Mouse (Mus musculus) hindbrain, postnatal 0 days (tissue): ENCODE results near the gene Mta3. TPM values are rescaled to one million over a fixed set of nuclear protein-coding genes. Genes with fewer than 3 reads are reported as not detected.
"Not testable (repeated sequence)": the region's sequence is repeated elsewhere in the genome, so short reads cannot be mapped to it uniquely, and the experiment has no call there.

Source experiments
- ATAC-seq: fragments of 200-750 bp; cut with Nextera tagmentation; 2 replicates; pipeline ENCODE4 v1.8.0; 2017; ENCODE audit warnings: mild to moderate bottlenecking, moderate TSS enrichment, moderate library complexity
- DNase-seq: peaks from one replicate; pipeline ENCODE4 v3.0.0-alpha.2; 2015; ENCODE audit warnings: low spot score
- H3K27ac ChIP-seq: fragments of 300-500 bp; sonication (generic); 2 replicates; pipeline ENCODE4 v1.5.1; 2014; ENCODE audit warnings: mild to moderate bottlenecking
- H3K27me3 ChIP-seq: fragments of 300-500 bp; sonication (generic); 2 replicates; pipeline ENCODE4 v1.6.1; 2014; ENCODE audit warnings: low read length, mixed read lengths; ENCODE audit not compliant: insufficient read depth
- H3K36me3 ChIP-seq: fragments of 300-500 bp; sonication (generic); 2 replicates; pipeline ENCODE4 v1.6.1; 2014; ENCODE audit warnings: low read length, mixed read lengths; ENCODE audit not compliant: insufficient read depth
- H3K4me1 ChIP-seq: fragments of 300-500 bp; sonication (generic); 2 replicates; pipeline ENCODE4 v1.6.1; 2014; ENCODE audit warnings: antibody characterized with exemption, low read length, mixed read lengths; ENCODE audit not compliant: insufficient read depth
- H3K4me2 ChIP-seq: fragments of 300-500 bp; sonication (generic); 2 replicates; pipeline ENCODE4 v1.6.1; 2014; ENCODE audit warnings: low read depth, mild to moderate bottlenecking, low read length, moderate library complexity, mixed read lengths
- H3K4me3 ChIP-seq: fragments of 300-500 bp; sonication (generic); 2 replicates; pipeline ENCODE4 v1.5.1; 2014; ENCODE audit warnings: low read length
- H3K9ac ChIP-seq: fragments of 300-500 bp; sonication (generic); replicated peaks from 2 replicates; pipeline ENCODE4 v1.6.1; 2014; ENCODE audit warnings: mild to moderate bottlenecking, low read length, moderate library complexity, mixed read lengths
- H3K9me3 ChIP-seq: fragments of 300-500 bp; sonication (generic); 2 replicates; pipeline ENCODE4 v1.6.1; 2016; ENCODE audit warnings: low read length, mixed read lengths
- CTCF ChIP-seq: IDR thresholded peaks from 2 replicates; pipeline ENCODE4 v1.5.1; 2016; ENCODE audit warnings: antibody characterized with exemption, control low read depth, low read depth
- WGBS: fragments of 180-500 bp; shearing (Covaris S2); extraction: QIAGEN DNeasy Blood & Tissue Kit; methylation state at CpG from one replicate; pipeline ENCODE4 v1.1.7; 2014; 5-methylcytosine and 5-hydroxymethylcytosine counted together
- polyA plus RNA-seq: library from polyadenylated mRNA; unstranded; fragments of >200 nt; fragmentation: Nextera tagmentation; extraction: Ambion mirVana; gene quantifications from 2 replicates; pipeline ENCODE4 v1.2.1, GENCODE M21; 2015
- total RNA-seq: library from RNA; depleted of rRNA; stranded (reverse); fragments of >200 nt; gene quantifications from 2 replicates; pipeline ENCODE4 v1.2.3, GENCODE M21; 2014

The Mta3 gene
- total and polyA plus RNA-seq, 2 experiments from 2014 or later, result 31.7 to 36.8 TPM

GRCm38 (mm10) chr17:83707846-83708245 lies 1.9 kb downstream of the Mta3 start:
- DNase-seq (no peak), ATAC-seq (no peak)
- H3K9me3 ChIP-seq, result no peaks in the 10 kb centered on the region
- no peaks in the 10 kb centered on the region for H3K27me3 ChIP-seq
- 90% methylated on average over 6 of the region's 6 CpGs for WGBS
- H3K9ac ChIP-seq, result no peak overlapping the region
- no peaks in the 10 kb centered on the region for H3K4me1 ChIP-seq
- H3K36me3 ChIP-seq, result no peaks in the 10 kb centered on the region; the same call in 1 of the 2 replicates
- H3K4me2 ChIP-seq, result no peak overlapping the region
- no peak overlapping the region for H3K4me3 ChIP-seq
- no peak for TF ChIP-seq CTCF
- H3K27ac ChIP-seq, result no peak overlapping the region

- no peaks in the 10 kb centered on the region for H3K27me3 ChIP-seq
- TF ChIP-seq CTCF, result no peak
- no peaks in the 10 kb centered on the region for H3K9me3 ChIP-seq
- no peak overlapping the region for H3K27ac ChIP-seq
- H3K4me2 ChIP-seq, result no peak overlapping the region
- no peak for ATAC-seq
- H3K9ac ChIP-seq, result no peak overlapping the region
- no peaks in the 10 kb centered on the region; the same call in 1 of the 2 replicates for H3K36me3 ChIP-seq
- 90% methylated on average over 10 of the region's 10 CpGs for WGBS
- no peaks in the 10 kb centered on the region for H3K4me1 ChIP-seq
- no peak overlapping the region for H3K4me3 ChIP-seq
- no peak for DNase-seq
Measured at GRCm38 (mm10) chr17:83708256-83708655, 2.3 kb downstream of the Mta3 start.

GRCm38 (mm10) chr17:83708891-83709290 lies 2.9 kb downstream of the Mta3 start:
- DNase-seq (no peak), ATAC-seq (no peak)
- Histone ChIP-seq H3K9ac (no peak overlapping the region), H3K27me3 (no peaks in the 10 kb centered on the region), H3K4me1 (no peaks in the 10 kb centered on the region), H3K27ac (no peak overlapping the region), H3K4me2 (no peak overlapping the region), H3K4me3 (no peak overlapping the region), H3K36me3 (no peaks in the 10 kb centered on the region; the same call in 1 of the 2 replicates), H3K9me3 (no peaks in the 10 kb centered on the region)
- TF ChIP-seq CTCF, result no peak
- WGBS, result 91% methylated on average over 6 of the region's 6 CpGs

- WGBS, result 95% methylated on average over 3 of the region's 3 CpGs
- H3K27me3 ChIP-seq, H3K4me2 ChIP-seq, H3K9ac ChIP-seq, H3K36me3 ChIP-seq, ATAC-seq, H3K4me1 ChIP-seq, H3K9me3 ChIP-seq, H3K4me3 ChIP-seq, H3K27ac ChIP-seq, DNase-seq: not testable (repeated sequence)
Measured at GRCm38 (mm10) chr17:83709517-83709916, 3.6 kb downstream of the Mta3 start.

GRCm38 (mm10) chr17:83710639-83711038 lies 4.7 kb downstream of the Mta3 start:
- no peaks in the 10 kb centered on the region; the same call in 1 of the 2 replicates for H3K36me3 ChIP-seq
- no peak overlapping the region for H3K4me3 ChIP-seq
- H3K4me2 ChIP-seq, result no peak overlapping the region
- no peaks in the 10 kb centered on the region for H3K27me3 ChIP-seq
- H3K27ac ChIP-seq, result no peak overlapping the region
- no peak for TF ChIP-seq CTCF
- ATAC-seq (no peak), DNase-seq (no peak)
- no peak overlapping the region for H3K9ac ChIP-seq
- no peaks in the 10 kb centered on the region for H3K4me1 ChIP-seq
- H3K9me3 ChIP-seq, result no peaks in the 10 kb centered on the region
- 91% methylated on average over 8 of the region's 8 CpGs for WGBS

GRCm38 (mm10) chr17:83712341-83712740 lies 6.4 kb downstream of the Mta3 start:
- Histone ChIP-seq H3K36me3 (peaks cover 9% of the 10 kb centered on the region; the same call in 1 of the 2 replicates), H3K9me3 (0 out of 2 replicates have a peak, but pooled peaks cover 3% of the 10 kb centered on the region), H3K27me3 (no peaks in the 10 kb centered on the region), H3K4me1 (no peaks in the 10 kb centered on the region), H3K9ac (no peak overlapping the region), H3K4me2 (no peak overlapping the region), H3K4me3 (no peak overlapping the region), H3K27ac (no peak overlapping the region)
- 90% methylated on average over 9 of the region's 9 CpGs for WGBS
- no peak for TF ChIP-seq CTCF
- DNase-seq, result no peak
- ATAC-seq, result no peak

- peaks cover 13% of the 10 kb centered on the region; the same call in 1 of the 2 replicates for H3K36me3 ChIP-seq
- ATAC-seq, result no peak
- 0 out of 2 replicates have a peak, but pooled peaks cover 3% of the 10 kb centered on the region for H3K9me3 ChIP-seq
- H3K4me3 ChIP-seq, result no peak overlapping the region
- no peaks in the 10 kb centered on the region for H3K4me1 ChIP-seq
- DNase-seq, result no peak
- no peak overlapping the region for H3K27ac ChIP-seq
- H3K9ac ChIP-seq, result no peak overlapping the region
- whole genome bisulfite sequencing, result 78% methylated on average over 12 of the region's 12 CpGs
- no peaks in the 10 kb centered on the region for H3K27me3 ChIP-seq
- TF ChIP-seq CTCF, result no peak
- no peak overlapping the region for H3K4me2 ChIP-seq
Measured at GRCm38 (mm10) chr17:83720449-83720848, 14.5 kb downstream of the Mta3 start.
